Mouse (Mus musculus): Measurements from ENCODE around the gene Glb1l2.

The Glb1l2 gene

DNA sequence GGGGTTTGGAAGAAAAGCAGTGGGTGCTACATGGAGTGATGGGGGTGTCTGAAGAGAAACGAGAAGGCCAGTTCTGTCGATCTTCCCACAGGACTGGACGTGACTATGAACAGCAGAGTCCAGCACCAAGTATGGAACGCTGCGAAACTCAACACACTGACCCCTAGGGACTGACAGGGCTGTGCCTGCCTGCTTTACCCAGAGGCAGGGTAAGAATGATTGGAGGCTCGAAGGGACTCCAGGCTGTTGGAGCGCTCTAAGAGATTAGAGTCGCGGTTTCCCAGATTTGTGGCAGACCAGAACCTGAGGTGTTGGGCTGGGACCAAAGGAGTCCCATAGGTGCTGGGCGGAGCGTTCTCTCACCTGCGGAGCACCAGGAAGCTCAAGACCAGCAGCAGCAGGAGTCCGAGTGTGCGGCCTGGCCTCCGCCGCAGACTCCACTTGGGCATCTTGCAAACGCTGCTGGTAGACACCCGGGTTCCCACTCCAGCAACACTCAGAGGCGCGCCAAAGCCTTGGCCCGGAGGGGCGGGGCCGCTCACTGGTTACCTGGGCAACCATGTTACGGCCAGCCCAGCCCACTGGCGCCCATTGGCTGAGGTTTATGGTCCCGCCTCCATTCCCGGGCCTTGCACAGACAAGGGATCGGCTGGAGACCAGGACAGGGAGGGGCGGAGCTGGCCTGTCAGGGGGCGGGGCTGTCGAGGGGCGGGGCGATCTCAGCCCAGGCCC is at the start of gene Glb1l2:
Gene Glb1l2, minus strand, starts transcription at position 534 of the 732 bp plus-strand sequence.
- DNase-seq (ENCODE audit: low spot score): peak; percentile 98

DNA sequence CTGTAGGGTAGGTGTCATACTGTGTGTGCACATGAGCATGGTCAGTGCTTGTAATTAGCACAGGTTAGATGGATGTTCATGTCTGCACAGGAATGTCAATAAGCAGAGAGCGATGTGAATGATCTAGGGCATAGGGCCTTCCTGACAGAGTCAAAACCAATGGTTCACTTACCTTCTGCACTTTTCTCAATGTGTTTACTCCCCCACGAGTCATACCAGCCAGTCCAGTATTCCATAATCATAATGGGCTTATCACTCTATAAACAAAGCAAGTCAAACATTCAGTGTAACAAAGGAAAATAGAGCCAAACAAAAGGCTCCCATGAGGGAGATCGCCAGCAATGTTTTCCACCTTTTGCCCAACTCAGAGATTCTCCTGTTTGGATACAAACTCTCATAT is 24.8 kb upstream of the Glb1l2 start:
- no peak for DNase-seq (ENCODE audit: low spot score)

GRCm38 (mm10) chr9:26819942-26820341 is 13.7 kb upstream of the Glb1l2 start:
- DNase-seq (ENCODE audit: low spot score): no peak

DNA sequence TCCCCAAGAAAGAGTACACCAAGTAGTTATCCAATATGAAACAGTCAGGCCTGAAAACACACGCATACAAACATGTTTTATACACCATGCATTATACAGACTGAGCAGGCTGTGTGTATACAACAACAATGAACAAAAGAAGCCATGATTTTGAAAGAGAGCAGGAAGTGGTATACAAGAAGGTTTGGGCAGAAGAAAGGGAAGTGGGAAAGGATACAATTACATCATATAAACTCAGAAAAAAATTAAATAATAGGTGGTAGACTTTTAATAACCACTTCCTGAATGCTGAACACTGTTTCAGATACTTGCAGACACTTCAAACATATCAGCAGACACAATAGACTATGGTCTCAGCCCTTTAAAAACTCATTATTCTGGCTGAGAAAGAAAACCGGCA is 2.5 kb upstream of the Glb1l2 start:
- no peak for DNase-seq (ENCODE audit: low spot score)

DNA sequence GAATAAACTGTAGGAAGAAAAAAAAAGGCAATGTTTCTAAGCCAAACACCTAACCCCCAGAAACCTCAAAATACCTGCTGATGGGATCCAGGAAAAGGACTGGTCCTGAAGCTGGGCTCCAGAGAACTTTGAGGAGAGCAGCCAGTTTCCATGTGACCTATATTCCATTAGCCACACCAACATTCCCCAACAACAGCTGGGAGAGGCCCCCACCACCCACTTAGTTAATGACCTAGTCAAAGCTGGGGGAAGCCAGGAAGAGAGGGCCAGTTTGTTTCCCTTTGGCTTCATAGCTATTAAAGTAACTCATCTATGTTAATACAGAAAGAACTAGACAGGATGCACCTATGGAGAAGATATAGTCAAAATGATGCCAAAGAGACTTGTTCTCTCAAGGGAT is 1.9 kb downstream of the Glb1l2 start:
- no peak for DNase-seq (ENCODE audit: low spot score)

DNA sequence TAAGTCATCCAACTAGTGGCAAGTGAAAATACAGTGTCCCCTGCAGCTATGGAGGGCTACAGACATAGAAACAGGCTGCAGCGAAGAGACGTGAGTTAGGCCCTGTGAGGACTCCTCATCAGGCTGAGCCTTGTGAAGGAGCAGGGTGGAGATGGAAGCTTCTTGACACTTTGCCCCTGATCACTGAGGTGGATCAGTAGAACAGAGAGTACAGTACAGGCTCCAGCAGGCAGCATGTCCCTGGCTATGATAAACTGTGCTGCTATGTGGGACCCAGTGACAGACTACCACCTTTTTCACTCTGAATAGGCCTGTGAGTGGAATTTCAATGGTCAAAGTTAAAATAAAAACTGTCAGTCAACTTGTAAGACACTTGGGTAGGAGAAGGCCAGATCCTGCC is 5.9 kb downstream of the Glb1l2 start:
- no peak for DNase-seq (ENCODE audit: low spot score)

DNA sequence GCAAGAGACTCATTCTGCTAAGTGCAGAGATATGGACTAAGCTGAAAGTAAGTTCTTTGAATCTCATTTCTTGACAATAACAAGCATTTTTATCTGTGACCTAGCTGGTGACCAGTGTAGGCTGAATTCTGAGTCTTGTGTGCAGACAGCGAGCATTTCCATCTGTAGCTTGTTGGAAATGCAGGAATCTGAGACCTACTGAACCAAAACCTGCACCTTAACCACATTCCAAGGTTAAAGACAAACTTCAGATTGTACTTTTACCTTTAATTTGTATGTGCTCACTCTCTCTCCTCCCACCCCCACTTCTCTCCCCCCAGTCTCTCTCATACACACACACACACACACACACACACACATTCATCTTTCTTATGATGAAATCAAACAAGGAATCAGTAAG is 7.5 kb downstream of the Glb1l2 start:
- no peak for DNase-seq (ENCODE audit: low spot score)

DNA sequence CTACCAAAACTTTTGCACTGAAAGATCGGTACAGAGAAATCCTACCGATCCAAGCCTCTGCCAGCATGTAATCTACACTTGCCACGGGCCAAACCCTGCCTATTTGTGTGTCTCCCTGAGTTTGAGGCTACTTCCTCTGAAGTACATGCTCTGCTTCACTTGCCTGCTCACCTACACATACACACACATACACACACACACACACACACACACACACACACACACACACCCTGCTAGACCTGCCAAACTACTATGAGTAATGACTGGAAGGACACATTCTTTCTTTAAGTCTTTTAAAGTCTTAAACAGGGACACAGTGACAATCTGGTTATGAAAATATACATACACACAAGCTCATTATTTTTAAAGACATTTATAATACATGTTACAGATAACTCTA is 8.1 kb downstream of the Glb1l2 start:
- no peak for DNase-seq (ENCODE audit: low spot score)

DNA sequence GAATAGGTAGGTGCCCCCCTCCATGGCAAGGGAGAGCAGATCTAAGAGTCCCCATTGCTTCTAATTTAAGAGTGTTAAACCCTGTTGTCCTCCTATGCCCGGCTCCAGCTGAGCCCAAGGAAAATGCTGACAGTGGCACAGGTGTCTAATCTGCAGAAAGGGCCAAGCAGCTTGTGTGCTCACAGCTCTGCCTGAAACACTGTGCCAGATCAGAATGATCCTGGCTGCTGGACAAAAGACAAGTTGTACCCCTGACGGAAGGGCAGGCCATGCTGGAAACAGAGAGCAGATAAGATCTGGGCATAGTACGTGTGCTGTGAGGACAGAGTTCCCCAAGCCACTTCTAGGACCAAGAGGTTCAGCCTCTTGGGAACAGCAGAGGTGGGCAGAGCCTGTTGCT is 13.4 kb downstream of the Glb1l2 start:
- DNase-seq (ENCODE audit: low spot score): no peak

DNA sequence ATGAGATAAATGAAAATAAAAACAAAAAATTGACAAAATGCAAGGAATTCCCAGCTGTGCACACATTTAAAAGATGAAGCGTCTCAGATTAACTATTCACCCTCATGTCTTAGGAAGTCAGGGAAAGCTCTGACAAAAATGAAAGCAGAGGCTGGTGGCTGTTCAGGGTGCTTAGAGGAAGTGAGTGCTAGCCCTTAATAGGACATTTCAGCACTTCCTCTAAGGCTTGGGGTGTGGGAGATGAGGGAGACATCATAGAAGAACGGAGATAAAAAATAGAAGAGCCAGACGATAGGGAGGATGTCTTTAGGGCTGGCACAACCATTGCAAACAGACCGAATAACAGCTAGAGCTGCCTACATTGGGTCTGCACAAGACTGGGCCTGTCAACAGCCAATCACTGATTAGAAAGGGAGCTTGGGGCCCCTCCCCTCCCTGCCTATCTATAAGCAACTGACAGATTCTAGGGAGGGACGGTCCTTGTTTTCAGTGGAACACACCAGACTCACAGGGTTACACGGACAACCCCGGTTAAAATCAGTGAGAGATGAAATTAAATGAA is 22.8 kb downstream of the Glb1l2 start:
- DNase-seq (ENCODE audit: low spot score): no peak

- DNase-seq (ENCODE audit: low spot score): no peak
These were observed 27.8 kb downstream of the Glb1l2 start for GRCm38 (mm10) chr9:26778421-26778820.

- no peak for DNase-seq (ENCODE audit: low spot score)
These were observed 30.0 kb downstream of the Glb1l2 start for GRCm38 (mm10) chr9:26776122-26776902.

GRCm38 (mm10) chr9:26775700-26776099 is 30.6 kb downstream of the Glb1l2 start:
- DNase-seq (ENCODE audit: low spot score): no peak

GRCm38 (mm10) chr9:26768181-26768580 is 38.1 kb downstream of the Glb1l2 start:
- no peak for DNase-seq (ENCODE audit: low spot score)

GRCm38 (mm10) chr9:26762477-26762876 is 43.8 kb downstream of the Glb1l2 start:
- no peak for DNase-seq (ENCODE audit: low spot score)

GRCm38 (mm10) chr9:26760576-26760975 is 45.7 kb downstream of the Glb1l2 start:
- DNase-seq (ENCODE audit: low spot score): no peak

- peak; percentile 59 for DNase-seq (ENCODE audit: low spot score)
These were observed 46.2 kb downstream of the Glb1l2 start for GRCm38 (mm10) chr9:26760081-26760480.

DNA sequence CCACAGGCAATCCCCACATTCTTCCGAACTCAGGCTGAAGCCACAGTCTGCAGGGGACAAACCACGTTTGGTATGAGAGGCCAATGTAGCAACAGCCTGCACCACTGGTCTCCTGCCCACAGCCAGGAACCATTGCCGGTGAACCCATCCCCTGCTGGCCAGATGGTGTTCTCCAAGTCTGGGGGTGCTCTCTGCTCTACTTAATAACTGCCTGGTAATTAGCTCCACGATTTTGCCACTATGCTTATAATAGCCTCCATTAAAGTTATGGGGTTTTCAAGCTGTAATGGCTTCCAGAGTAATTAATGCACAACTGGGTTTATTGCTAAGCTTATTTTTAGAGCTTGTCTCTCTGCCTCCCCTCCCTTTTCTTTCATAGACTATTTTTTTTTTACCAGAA is 57.4 kb downstream of the Glb1l2 start:
- no peak for DNase-seq (ENCODE audit: low spot score)

- no peak for DNase-seq (ENCODE audit: low spot score)
These were observed 59.1 kb downstream of the Glb1l2 start for GRCm38 (mm10) chr9:26747121-26747520.

DNA sequence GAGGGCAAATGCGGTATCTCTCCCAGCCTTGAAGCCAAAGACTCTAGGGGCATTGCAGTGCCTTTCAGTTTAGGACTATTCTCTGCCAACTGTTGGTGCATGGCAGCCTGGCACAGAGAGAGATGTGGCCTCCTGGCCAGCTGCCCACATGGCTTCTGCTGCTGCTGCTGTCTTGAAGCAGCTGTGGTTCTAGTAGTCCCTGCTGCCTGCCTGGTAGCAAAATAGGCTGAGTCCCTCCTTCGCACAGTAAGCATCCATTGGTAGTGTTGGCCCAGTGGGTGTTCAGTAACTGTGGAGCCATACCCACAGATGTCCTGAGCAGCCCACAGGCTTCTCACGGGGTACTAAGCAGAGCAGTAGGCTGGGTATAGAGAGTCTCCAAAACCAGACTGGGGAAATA is 63.5 kb downstream of the Glb1l2 start:
- DNase-seq (ENCODE audit: low spot score): no peak

DNA sequence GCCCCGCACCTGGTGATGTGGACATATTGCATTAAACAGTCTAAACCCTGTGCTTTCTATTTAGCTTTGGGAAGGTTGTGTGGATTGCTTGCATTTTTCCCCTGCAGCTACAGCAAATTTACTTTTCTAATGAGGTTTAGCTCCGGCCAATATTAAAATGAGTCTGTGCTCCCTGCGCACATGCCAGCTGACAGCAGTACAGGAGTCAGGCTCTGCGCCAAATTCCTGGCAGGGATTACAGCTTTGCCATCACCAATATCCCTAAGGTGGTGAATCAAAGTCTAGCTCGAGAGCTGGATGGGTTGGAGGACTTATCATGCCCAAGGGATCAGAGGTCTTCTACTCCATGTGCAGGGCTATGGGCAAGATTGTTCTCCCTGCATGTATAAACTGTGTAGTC is 69.2 kb downstream of the Glb1l2 start:
- no peak for DNase-seq (ENCODE audit: low spot score)

- DNase-seq (ENCODE audit: low spot score): no peak
These were observed 72.3 kb downstream of the Glb1l2 start for GRCm38 (mm10) chr9:26733986-26734385.

GRCm38 (mm10) chr9:26733206-26733891 is 72.9 kb downstream of the Glb1l2 start, which contains the start of gene B3gat1:
B3gat1 (plus strand) TSS chr9:26733728.
- no peak for DNase-seq (ENCODE audit: low spot score)

All from testis, postnatal 10 days (tissue).